Mouse (Mus musculus): ENCODE data around the gene Zbtb20.

Gene Zbtb20

DNA sequence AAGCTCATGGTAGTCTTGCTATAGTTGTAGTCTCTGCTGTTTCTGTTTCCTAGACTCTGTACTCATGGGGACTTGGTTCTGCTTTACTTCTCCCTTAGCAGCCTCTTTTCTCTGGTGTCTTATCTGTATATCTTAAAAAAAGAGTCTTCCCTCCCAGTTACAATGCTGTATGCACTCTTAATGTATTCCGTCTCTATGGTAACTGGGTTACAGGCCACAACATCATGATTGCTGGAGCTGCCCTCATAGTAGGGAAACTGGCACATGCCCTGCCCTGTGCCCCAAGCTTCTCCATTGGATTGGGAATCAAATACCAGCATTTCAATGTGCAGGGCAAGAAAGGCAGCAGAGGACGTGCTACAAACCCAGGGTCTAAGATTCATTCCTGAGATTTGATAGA is 567.4 kb downstream of the Zbtb20 start:
- DNase-seq (ENCODE audit: low spot score), result peak; percentile 54

DNA sequence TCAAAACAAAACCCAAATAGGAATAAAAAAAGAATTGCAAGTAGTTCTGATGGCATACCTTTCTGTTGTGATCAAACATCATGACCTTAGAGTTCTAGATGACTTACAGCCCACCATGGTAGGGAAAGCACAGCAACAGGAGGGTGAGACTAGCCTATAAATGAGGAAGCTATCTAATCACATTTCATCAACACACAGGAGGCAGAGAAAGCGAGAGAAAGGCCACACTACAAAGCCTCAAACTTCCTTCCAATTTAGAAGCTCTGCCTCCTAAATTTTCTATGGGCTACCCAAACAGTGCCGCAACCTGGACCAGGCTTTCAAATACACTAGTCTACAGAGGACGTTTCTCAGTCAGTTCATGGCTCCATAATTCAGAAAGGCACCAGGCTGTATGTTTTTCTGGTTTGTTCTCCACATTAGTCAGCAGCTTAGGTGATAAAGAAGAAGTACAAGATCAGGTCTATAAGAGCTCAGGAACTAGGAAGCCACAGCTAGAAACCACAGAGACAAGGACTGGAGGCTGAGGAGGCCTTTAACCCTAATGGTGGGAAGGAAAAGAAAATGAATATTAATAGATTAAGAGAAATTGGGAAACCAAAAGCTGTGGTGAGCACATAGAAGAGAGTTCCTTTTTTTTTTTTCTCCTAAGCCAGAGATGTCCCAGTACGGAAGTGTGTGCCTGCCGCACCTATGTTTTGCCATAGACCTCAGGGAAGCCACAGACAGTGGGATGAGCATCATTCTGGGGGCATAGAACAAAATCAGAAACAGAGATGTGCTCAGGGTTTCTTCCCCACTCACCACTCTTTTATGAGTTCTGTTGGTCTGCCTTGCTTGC is 572.7 kb downstream of the Zbtb20 start:
- DNase-seq (ENCODE audit: low spot score), result no peak

DNA sequence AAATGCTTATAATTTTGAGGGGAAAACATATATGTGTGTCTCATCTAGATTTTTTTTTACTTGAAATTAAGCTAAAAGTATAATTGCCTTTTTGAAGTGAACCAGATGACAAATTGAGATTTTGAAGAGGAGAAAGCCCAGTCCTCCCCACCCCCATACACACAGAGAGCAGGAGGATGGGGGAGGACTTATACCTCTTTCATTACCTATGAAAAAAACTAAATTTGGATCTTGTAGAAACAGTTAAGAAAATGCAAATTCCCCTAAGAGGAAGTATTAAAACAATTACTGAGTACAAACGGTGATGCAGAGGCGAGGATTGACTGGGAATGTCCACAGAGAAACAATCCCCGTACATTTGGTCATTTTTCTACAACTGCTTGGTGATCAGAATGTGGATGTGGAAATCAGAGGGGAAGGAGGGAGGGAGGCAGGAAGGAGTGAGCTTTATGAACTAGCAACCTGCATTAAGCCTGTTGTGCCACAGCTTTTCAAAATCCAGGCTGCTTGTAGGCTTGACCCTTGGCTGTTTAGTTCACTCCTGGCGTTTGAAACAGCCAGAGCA is 578.8 kb downstream of the Zbtb20 start:
- no peak for DNase-seq (ENCODE audit: low spot score)

DNA sequence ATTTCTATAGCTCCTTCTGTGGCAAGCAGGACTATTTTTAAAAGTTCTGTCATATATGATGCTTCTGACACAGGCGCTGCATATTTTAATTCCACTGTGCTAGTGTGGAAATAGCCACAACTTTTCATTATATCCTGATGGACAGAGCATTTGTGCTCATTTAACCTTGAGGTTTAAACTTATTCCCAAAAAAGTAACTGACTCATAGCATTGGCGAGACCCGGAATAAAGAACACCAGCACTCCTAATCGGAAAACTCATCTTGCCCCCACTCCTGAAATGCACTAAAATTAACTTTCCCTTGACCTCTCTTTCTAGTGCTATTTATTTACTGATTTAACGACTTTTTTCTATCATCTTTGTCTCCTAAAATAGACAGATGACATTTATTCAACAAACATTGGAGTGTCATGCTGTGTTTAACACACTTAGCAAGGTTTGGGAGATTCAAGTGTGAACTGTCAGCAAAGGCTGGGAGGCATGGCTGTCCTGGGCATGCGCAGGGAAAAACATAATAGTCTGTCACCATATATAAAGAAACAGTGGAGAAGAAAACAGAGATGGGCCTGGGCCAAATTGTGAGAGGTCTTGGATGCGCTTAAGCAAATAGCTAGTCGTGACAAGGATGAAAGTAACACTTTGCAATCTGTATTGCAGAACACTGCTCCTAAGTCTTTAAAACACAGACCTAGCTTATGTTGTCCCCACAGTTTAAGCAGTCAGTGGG is 580.9 kb downstream of the Zbtb20 start:
- DNase-seq (ENCODE audit: low spot score), result no peak

DNA sequence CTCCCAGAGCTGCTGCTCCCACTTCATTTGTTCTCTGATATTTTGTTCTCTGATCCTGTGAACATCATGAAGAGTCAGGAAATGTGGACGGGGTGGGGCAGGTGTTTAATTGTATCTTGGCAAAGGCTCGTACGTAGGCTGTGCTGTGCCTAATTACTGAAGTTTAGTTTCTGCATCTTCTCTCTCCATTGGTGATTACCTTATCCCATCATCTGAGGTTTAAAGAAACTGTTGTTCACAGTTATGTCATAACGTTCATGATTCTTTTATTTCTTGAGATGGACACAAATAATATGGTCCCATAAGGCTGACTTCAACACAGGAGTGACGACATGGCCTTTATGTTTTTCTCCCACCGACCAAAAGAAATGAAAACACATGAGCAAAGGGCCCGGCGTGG is 582.1 kb downstream of the Zbtb20 start:
- DNase-seq (ENCODE audit: low spot score), result no peak

DNA sequence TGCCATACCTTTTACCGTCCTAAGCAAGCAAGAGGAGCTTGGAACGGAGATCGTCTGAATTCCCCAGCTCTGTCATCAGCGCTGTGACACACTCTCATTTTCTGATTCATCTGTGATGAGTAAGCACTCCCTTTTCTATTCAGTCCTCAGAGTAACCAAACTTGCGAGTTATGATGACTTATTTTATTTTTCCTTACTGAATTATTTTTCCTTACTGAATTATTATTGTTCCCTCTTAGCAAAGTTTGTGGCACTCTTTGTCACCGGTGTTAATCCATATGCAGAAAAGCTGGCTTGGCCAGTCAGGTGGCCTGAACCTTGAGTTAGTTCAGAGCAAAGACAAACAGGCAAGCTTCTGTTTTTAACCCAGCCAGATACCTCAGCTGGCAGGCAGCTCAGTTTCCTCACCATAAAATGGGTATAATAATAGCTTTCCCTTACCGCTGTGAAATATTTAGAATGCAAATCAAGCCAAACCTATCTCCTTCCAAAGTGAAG is 583.1 kb downstream of the Zbtb20 start:
- no peak for DNase-seq (ENCODE audit: low spot score)

DNA sequence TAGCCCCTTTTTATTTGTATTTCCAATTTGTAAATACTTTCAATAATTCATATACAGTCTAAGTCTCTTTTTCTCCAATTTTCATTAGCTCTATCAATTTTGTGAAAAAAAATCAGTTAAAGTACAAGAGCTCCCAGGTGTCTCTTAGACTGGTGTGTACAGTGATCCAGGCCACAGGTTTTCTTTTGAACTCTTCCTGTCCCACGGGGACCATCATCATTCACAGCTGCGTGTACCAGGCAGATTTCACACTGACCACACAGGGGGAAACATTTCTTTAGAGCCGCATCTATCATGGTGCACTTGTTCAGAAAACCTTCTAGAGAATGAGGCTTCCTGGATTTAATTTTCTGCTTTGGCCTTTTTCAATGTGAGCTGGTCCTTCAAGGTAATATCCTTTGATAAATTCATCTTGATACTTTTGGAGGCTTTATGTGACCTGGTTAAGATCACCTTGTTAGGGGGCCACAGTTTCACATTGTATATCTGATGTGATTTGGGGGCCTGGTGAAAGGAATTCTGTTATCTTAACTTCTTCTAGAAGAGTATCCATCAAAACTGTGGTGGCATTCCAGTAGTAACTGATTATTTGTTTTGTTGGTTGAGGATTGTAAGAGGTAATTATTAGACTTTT is 586.2 kb downstream of the Zbtb20 start:
- DNase-seq (ENCODE audit: low spot score), result no peak

DNA sequence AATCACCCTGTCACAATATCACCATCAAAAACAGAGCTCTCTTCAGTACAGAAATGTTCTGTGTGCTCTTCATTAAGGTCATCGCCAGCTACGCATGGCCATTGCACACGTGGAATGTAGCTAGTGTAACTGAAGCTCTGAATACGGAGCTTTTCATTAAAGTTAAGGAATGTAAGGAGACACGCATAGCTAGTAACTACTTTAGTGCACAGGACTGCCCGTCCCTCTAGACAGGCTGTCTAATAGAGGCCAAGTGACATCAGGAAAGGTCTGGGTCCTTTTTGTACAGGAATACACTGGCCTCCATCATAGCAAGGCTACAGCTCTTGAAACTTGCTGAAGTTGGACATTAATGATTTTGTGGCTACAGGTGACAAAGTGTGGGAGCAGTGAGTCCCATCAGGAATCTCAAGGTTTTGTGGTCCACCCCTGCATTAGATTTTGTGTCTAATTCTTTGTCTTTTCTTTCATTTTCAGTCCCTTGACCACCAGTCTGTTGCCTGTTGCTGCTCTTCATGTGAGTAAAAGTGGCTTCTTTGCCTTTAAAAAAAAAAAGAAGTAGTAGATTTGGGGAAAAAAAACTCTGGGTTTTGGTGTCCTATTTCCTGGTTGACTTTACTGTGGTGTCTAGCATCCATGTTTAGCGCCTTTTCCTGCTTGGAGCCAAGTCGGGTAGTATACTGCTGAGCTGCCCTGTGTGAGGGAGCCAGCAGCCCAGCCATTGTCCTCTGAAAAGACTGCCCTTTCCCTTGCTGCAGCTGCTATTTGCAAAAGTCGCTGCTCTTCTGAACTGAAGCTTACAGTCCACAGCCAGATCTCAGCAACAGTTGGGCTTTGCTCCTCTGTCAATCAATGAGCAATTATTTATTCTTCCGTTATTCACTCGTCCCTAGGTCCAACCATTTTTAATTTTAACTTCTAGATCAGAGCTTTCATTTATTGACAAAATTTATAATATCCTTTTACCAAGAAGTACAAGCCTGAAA is 587.1 kb downstream of the Zbtb20 start:
- DNase-seq (ENCODE audit: low spot score), result no peak

DNA sequence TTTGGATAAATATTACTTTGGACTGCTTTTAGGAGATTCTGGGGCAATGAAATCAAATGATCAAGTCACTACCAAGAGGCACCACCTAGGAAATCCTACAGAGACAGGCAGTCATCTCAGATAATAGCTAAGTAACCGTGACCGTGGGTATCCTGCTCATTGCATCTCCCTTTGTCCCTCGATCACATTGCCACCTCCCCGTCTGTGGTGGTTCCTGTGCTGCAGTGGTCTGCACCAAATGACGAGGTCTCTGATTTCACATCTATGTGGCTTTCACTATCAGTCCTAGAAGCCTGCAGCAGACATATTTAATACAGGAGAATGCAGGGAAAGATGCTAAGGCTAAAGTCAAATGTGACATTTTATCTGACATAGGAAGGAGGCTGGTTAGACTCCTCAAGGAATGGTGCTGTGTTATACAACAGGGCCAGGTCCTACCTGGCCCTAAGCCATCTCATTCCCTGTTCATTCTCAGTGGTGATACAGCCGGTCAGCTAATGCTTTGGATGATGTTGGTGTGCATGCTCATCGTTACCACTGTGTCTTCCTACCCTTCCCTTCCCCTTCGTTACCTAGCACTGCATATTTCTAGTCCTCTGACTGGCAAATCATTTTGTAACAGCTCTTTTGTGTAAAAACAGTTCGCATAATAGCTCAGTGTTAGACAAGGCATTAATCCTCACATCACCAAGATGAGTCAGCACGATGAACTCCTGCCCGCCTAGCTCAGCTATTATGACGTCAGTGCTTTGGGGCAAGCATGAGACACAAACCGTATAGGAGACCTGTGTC is 588.2 kb downstream of the Zbtb20 start:
- DNase-seq (ENCODE audit: low spot score), result peak; percentile 70

DNA sequence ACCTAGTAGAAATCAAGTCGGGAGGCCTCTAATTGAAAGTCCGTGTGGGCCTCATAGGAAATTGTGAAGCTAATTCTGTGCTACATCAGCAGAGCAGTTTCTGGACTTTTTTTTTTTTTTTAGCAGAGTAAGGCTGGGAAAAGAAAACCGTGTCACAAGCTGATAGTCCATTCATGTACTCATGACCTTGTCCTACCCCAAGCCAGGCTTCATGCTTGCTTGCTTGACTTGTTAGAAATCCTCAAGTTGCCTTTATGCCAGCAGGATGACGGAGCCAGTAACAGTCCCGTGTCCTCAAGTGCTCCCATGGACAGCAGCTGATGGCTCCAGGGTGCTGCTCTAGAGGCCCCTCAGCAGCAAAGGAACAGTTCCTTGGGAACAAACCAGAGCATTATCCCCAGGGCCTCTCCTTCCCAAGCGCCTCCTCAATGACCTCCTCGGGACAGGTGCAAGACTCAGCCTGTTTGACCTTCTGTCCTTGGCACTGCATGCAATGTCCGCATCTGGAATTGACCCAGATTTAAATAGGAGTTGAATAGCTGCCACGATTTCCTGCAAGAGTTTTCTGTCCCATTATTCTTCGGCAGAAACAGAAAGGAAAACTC is 588.9 kb downstream of the Zbtb20 start:
- DNase-seq (ENCODE audit: low spot score), result peak; percentile 18

DNA sequence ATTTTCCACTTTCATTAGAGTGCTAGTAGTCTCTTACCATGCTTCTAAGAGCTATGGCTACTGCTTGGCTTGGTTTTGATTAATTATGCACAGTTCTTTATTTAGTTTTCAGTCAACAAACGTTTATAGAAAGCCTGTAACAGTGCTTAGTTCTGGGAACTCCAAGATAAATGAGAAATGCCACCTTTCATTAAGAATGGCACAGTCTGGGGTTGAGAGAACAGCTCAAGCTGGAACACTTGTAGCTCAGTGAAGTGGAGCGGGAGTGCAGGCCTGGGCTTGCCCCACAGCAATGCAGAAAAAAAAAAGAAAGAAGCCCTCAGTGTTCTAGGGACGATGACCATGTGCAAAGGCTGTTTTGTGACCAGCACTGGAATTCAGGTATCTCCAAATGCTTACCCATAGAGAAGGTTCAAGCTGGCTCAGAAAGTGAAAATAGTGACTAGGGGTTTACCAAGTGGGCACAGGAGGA is 589.7 kb downstream of the Zbtb20 start:
- DNase-seq (ENCODE audit: low spot score), result no peak

DNA sequence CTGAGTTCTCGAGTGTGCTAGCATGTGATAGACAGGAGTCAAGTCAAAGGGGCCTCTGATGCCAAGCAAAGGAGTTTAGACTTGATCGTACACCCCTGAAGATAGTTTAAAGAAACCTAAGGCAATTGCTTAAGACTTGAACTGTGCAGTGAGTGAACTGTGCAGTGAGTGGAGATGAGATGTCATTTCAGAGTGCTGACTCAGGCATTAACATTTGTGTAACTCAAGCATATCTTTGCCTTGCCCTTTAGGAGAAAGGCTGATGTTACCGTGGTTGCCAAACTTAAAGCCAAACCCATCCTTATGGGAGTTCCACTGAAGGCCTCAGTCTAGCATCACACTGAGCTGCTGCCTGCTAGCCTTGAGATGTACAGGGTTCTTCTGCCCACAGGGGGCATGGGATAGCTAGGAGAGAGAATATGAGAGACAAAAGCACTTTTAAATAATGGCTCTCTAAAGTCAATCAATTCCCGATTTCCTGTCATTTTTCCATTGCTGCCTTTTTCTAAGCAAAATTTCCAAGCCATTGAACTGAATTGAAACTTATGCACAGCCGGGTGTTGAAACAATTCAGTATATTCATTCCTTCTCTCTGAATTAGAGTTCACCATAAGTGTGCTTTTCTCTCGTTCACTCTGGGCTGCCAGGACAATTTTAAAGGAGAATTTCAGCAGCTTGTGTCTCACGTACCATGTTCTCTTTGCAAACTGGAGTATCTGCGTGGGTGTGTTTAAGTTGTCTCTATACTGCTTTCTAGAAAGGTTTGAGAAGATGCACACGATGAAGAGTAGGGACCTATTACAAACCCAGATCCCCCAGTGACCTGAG is 590.5 kb downstream of the Zbtb20 start:
- no peak for DNase-seq (ENCODE audit: low spot score)

DNA sequence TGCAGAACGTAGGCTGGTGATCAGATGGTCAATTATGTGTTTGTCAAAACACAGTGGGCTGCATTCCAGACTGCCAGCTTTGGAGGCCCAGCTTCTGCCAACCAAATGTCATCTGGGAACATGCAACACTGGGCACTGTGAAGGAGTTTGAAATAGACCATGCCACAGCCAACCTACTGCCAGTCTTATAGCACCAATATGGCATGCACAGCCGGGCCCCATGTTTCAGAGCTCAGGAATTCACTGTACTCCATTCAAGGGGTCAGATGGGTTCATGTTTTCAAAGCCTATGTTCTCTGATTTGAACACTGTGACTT is 591.0 kb downstream of the Zbtb20 start:
- no peak for DNase-seq (ENCODE audit: low spot score)

DNA sequence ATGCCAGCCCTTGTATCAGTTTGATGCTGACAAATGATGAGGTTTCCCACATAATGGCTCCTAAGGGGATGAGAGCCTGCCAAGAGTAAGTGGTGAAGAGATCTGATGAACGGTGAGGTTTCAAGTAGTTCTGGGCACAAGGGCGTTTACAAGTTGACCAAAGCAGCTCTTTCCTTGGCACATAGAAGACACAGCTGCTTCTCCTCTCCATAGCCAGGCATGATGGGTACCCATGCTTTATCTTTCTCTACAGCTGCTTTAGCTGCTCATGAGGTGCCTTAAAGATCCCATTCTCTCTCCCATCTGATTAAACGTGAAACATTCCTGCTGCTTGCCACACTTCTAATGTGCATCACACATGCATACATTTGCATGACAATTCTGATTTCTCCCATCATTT is 595.4 kb downstream of the Zbtb20 start:
- DNase-seq (ENCODE audit: low spot score), result no peak

DNA sequence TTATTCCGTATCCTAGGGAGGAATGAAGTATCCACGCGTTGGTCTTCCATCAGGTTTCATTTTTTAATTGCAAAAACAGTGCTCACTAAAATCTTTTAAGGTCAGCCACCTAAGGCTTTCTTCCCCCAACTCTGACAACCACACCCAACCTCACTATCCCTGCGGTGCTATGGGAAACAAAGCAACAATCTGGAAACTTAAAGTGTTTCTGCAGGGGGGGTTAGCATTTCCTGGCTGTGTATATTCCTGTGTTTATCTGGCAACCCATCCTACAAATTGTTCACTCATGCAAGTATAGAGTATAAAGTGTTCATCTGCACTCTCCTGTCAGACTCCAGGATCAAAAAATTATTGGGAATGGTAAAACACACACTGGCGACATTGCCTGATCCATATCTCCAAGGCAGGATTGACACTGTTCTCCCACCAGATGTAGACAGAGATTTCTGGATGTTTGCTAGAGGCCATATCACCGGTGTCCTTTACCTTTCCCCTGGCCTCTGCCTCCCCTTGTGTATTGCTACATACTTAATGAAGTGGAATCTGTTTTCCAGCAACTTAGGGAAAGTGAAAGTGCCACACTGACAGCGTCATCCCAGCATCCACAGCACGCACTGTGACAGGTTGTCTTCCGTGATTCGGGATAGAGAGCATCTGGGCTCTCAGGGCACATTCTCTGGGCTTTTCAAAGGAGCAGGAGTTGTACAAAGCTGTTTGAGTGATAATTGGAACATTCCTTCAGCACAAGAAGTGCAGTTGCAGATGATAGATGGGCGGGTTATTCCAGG is 599.5 kb downstream of the Zbtb20 start:
- DNase-seq (ENCODE audit: low spot score), result peak; percentile 7

DNA sequence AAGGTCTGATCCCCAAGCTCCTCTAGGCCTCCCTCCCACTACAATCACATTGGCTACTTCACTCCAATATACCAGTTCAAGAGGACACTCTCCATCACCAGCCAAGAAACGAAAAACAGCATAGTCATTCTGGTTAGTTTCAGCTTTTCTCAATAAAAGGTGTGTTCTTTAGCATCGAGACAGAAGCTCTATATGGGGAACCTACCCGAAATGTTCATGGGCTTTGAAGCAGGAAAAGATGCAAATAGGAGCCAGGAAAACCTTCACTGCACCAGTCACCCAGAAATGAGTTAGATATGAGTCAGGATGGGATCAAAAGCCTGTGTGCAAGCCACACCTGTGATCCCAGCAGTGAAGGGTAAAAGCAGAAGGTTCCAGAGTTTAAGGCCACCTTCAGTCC is 601.2 kb downstream of the Zbtb20 start:
- DNase-seq (ENCODE audit: low spot score), result no peak

DNA sequence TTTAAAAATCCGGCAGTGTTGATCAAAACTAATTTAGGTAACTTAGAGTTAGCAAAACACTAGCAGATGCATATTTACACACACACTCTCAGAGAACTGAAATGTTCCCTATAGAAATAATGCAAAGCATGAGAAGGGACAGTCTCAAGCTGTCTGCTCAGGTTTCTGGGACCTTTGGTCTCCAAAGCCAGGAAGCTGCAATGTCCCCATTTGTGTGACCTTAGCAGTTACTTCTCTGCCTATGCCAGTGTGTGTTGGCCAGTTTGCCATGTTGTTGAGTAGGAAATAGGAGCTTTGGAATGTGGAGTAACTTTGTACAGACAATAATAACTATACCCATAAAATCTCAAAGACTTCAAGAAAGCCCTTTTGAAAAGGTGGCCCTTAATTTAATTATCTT is 602.7 kb downstream of the Zbtb20 start:
- DNase-seq (ENCODE audit: low spot score), result no peak

DNA sequence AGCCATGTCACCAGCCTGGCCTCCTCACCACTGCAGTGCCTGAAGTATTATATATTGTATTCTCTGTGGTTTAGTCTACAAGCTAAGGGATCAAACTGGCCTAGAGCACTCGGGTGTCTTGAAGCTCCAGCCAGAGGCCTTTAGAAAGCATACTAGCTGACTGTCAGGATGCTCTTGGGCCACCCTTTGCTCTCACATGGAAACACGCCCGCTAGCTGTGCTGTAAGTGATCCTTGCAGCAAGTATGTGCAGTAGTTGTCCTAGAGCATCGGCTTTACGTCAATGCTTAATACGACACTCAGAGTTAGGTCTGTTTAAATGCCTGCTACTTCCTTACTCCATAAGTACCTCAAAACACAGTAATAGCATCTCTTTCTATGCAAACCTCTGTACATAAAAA is 604.9 kb downstream of the Zbtb20 start:
- no peak for DNase-seq (ENCODE audit: low spot score)

All from MN1 (cell line).